Mouse (Mus musculus) gastrocnemius, postnatal 25 days (tissue): ENCODE data around the gene Ldlrad1. TPM values are rescaled to one million over a fixed set of nuclear protein-coding genes. Genes with fewer than 3 reads are reported as not detected.

Experiments
- total RNA-seq, 2 experiments: library from RNA; stranded (reverse); gene quantifications; 1 replicate in 1 of 2; 2 replicates in 1 of 2; pipeline ENCODE4 v1.2.3; 2021

Ldlrad1 gene
- total RNA-seq, 2 experiments from 2014 or later: not detected

Other genes starting within 250 kb of the Ldlrad1 start
- gene Mrpl37, start 142.3 kb upstream of the Ldlrad1 start, total RNA-seq: 10 to 100 TPM; 82.0 to 95.5 TPM
- gene Cyb5rl, start 142.2 kb upstream of the Ldlrad1 start, total RNA-seq: 10 to 100 TPM; 16.8 to 18.0 TPM
- not detected for gene Cdcp2, start 112.3 kb upstream of the Ldlrad1 start, total RNA-seq
- gene Tmem59, start 30.8 kb upstream of the Ldlrad1 start, total RNA-seq: 10 to 100 TPM; 63.4 to 80.2 TPM
- 10 to 100 TPM; 11.7 to 13.2 TPM for gene Tceanc2, start 30.1 kb upstream of the Ldlrad1 start, total RNA-seq
- gene Lrrc42, start 44.4 kb downstream of the Ldlrad1 start, total RNA-seq: 1 to 10 TPM; 6.7 to 8.8 TPM
- 1 to 10 TPM; 7.0 to 9.8 TPM for gene Hspb11, start 44.4 kb downstream of the Ldlrad1 start, total RNA-seq
- not detected for gene Dio1, start 98.0 kb downstream of the Ldlrad1 start, total RNA-seq
- 10 to 100 TPM in 1 of 2 experiments, 1 to 10 TPM in 1; 8.7 to 11.4 TPM for gene Yipf1, start 105.2 kb downstream of the Ldlrad1 start, total RNA-seq
- gene Ndc1, start 158.6 kb downstream of the Ldlrad1 start, total RNA-seq: 1 to 10 TPM; 7.0 to 8.3 TPM
- not detected for gene Glis1, start 225.4 kb downstream of the Ldlrad1 start, total RNA-seq